Mouse (Mus musculus): ENCODE results near the gene Patl2. TPM values are rescaled to one million over a fixed set of nuclear protein-coding genes. Genes with fewer than 3 reads are reported as not detected.

The Patl2 gene
- polyA plus RNA-seq, 1 experiment from 2014 or later = 0.04 TPM

DNA sequence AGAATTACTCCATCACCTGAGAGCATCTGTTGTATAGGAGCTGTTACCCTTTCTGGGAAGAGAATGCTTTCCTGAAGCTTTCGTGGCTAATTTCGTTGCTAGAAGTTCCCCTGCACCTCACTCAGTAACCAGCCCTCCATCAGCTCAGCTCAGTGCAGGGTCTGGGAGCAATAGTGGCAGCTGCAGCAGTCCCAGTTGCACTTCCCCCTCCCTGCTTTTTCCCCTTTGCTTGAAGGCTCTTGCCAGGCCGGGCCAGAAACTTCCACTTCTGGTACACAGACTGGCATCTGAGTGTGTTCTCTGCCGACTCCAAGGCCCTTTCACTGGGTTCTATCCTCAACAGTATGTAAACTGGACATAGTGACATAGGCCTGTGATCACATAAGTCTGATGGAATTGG, 903 bp downstream of the Patl2 start:
- 82% methylated on average over 4 of the region's 4 CpGs for WGBS
- H3K4me3 ChIP-seq (replicated peaks; ENCODE audit: low read depth, low read length) = no peak overlapping the region
- H3K9me3 ChIP-seq (replicated peaks; ENCODE audit: low read length) = no peaks in the 10 kb centered on the region
- H3K27ac ChIP-seq = no peak overlapping the region
- H3K4me2 ChIP-seq (ENCODE audit: low read length) = no peak overlapping the region
- DNase-seq (ENCODE audit: low spot score) (no peak), ATAC-seq (replicated peaks; ENCODE audit: low FRiP score, low read depth) (no peak)
- TF ChIP-seq CTCF (IDR thresholded peaks at IDR 0.05; ENCODE audit: low read depth) = no peak
- no peaks in the 10 kb centered on the region for H3K4me1 ChIP-seq (replicated peaks; ENCODE audit: insufficient read depth, low read length)
- no peaks in the 10 kb centered on the region for H3K36me3 ChIP-seq (ENCODE audit: insufficient read depth, low read length)
- H3K9ac ChIP-seq (ENCODE audit: low read depth, low read length) = no peak overlapping the region
- no peaks in the 10 kb centered on the region for H3K27me3 ChIP-seq (ENCODE audit: insufficient read depth, low read length)

DNA sequence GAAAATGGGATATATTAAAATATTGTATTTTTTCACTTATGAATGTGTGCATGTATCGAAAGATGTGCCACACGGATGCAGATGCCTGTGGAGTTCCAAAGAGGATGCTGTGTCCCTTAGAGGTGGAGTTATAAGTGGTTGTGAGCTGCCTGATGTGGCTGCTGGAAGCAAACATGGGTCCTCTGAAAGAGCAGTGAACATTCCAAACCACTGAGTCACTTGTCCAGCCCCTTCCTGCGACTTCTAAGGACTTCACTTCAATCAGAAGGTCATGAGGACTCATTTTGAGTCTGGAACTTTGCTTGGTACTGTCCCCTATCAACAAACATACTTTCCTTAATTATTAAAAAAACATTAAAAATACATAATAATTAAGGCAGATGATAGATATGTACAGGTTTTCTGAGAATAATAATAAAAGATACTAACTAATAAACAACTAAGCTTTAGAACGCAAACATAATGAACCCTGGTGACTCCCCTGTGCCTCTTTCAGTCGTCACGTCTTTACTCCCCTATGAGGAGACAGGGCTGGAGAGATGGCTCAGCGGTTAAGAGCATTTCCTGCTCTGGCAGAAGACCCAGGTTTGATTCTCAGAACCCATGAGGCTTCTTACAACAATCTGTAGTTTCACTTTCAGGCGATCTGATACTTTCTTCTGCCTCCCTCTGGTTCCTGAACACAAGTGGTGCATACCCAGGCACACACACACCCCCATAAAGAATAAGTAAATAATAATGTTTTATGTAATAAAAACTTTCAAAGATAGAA, 5.8 kb downstream of the Patl2 start:
- Histone ChIP-seq H3K36me3 (ENCODE audit: insufficient read depth, low read length) (no peaks in the 10 kb centered on the region), H3K9ac (ENCODE audit: low read depth, low read length) (no peak overlapping the region), H3K27ac (no peak overlapping the region), H3K4me2 (ENCODE audit: low read length) (no peak overlapping the region), H3K4me1 (replicated peaks; ENCODE audit: insufficient read depth, low read length) (no peaks in the 10 kb centered on the region), H3K4me3 (replicated peaks; ENCODE audit: low read depth, low read length) (no peak overlapping the region), H3K27me3 (ENCODE audit: insufficient read depth, low read length) (no peaks in the 10 kb centered on the region), H3K9me3 (replicated peaks; ENCODE audit: low read length) (no peaks in the 10 kb centered on the region)
- ATAC-seq (replicated peaks; ENCODE audit: low FRiP score, low read depth) = no peak
- TF ChIP-seq CTCF (IDR thresholded peaks at IDR 0.05; ENCODE audit: low read depth) = no peak
- no peak for DNase-seq (ENCODE audit: low spot score)
- 66% methylated on average over 8 of the region's 8 CpGs for WGBS

DNA sequence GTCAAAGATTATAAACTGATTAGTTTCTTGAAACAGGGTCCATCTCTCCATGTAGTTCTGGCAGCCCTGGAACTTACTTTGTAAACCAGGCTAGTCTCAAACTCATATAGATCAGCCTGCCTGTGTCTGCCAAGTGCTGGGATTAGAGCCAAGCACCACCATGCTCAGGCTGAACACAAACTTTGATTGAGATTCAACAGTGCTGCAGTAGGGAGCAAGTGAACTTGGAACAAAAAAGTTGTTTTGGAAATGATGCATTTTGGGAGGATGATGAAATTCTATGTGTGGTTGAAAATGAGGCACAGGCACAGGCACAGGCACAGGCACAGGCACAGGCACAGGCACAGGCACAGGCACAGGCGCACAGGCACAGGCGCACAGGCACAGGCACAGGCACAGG, 13.8 kb downstream of the Patl2 start:
- TF ChIP-seq CTCF (IDR thresholded peaks at IDR 0.05; ENCODE audit: low read depth) = no peak
- H3K9ac ChIP-seq (ENCODE audit: low read depth, low read length) = no peak overlapping the region
- ATAC-seq (replicated peaks; ENCODE audit: low FRiP score, low read depth) (no peak), DNase-seq (ENCODE audit: low spot score) (no peak)
- H3K4me1 ChIP-seq (replicated peaks; ENCODE audit: insufficient read depth, low read length) = no peaks in the 10 kb centered on the region
- H3K4me3 ChIP-seq (replicated peaks; ENCODE audit: low read depth, low read length) = no peak overlapping the region
- H3K4me2 ChIP-seq (ENCODE audit: low read length) = no peak overlapping the region
- WGBS = 95% methylated on average over 2 of the region's 2 CpGs
- H3K27ac ChIP-seq = no peak overlapping the region
- no peaks in the 10 kb centered on the region for H3K27me3 ChIP-seq (ENCODE audit: insufficient read depth, low read length)
- no peaks in the 10 kb centered on the region for H3K36me3 ChIP-seq (ENCODE audit: insufficient read depth, low read length)
- H3K9me3 ChIP-seq (replicated peaks; ENCODE audit: low read length) = no peaks in the 10 kb centered on the region

DNA sequence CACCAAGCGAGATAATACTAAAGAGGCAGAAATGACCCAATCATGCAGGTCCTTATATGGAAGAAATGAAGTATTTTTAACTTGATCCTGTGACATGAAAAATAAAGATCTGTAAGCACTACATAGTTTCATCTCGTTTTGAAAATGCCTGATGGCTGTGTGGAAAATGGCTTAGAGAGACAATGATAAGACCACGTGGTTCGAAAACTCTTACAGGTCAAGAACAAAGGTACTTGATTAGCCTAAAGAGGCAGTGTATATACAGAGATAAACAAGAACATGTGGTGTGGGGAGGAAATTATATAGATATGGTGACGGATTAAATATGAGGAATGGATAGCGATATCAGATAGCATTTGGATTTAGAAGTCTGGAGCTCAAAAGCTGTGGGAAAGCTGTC, 14.7 kb downstream of the Patl2 start:
- H3K9me3 ChIP-seq (replicated peaks; ENCODE audit: low read length) = no peaks in the 10 kb centered on the region
- no peaks in the 10 kb centered on the region for H3K4me1 ChIP-seq (replicated peaks; ENCODE audit: insufficient read depth, low read length)
- H3K27me3 ChIP-seq (ENCODE audit: insufficient read depth, low read length) = no peaks in the 10 kb centered on the region
- no peak overlapping the region for H3K4me3 ChIP-seq (replicated peaks; ENCODE audit: low read depth, low read length)
- no peak overlapping the region for H3K4me2 ChIP-seq (ENCODE audit: low read length)
- no peak for DNase-seq (ENCODE audit: low spot score)
- H3K27ac ChIP-seq = no peak overlapping the region
- H3K9ac ChIP-seq (ENCODE audit: low read depth, low read length) = no peak overlapping the region
- ATAC-seq (replicated peaks; ENCODE audit: low FRiP score, low read depth) = no peak
- 83% methylated on average over 6 of the region's 6 CpGs for WGBS
- no peak for TF ChIP-seq CTCF (IDR thresholded peaks at IDR 0.05; ENCODE audit: low read depth)
- no peaks in the 10 kb centered on the region for H3K36me3 ChIP-seq (ENCODE audit: insufficient read depth, low read length)

DNA sequence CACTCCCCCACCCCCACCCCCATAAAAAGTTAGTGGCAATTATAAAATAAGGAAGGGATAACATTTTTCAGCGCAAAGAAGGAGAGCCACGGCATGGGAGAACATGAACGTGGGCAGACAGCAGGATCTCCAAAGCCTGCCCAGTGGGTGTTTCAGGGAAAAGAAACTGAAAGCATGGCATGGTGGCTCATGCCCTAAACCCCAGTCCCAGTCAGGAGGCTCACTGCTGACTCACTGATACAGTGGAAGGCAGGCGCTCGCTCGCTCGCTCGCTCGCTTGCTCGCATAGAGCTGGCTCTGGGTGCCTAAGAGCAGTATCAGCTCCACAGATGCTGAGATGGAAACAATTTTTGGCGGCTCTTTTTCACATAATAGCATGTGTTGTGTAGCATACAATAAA, 21.7 kb downstream of the Patl2 start:
- Histone ChIP-seq H3K9ac (ENCODE audit: low read depth, low read length) (no peak overlapping the region), H3K4me3 (replicated peaks; ENCODE audit: low read depth, low read length) (no peak overlapping the region), H3K36me3 (ENCODE audit: insufficient read depth, low read length) (no peaks in the 10 kb centered on the region), H3K9me3 (replicated peaks; ENCODE audit: low read length) (no peaks in the 10 kb centered on the region), H3K27ac (no peak overlapping the region), H3K4me1 (replicated peaks; ENCODE audit: insufficient read depth, low read length) (no peaks in the 10 kb centered on the region), H3K27me3 (ENCODE audit: insufficient read depth, low read length) (no peaks in the 10 kb centered on the region), H3K4me2 (ENCODE audit: low read length) (no peak overlapping the region)
- DNase-seq (ENCODE audit: low spot score) (no peak), ATAC-seq (replicated peaks; ENCODE audit: low FRiP score, low read depth) (no peak)
- no peak for TF ChIP-seq CTCF (IDR thresholded peaks at IDR 0.05; ENCODE audit: low read depth)
- WGBS = 89% methylated on average over 11 of the region's 11 CpGs

DNA sequence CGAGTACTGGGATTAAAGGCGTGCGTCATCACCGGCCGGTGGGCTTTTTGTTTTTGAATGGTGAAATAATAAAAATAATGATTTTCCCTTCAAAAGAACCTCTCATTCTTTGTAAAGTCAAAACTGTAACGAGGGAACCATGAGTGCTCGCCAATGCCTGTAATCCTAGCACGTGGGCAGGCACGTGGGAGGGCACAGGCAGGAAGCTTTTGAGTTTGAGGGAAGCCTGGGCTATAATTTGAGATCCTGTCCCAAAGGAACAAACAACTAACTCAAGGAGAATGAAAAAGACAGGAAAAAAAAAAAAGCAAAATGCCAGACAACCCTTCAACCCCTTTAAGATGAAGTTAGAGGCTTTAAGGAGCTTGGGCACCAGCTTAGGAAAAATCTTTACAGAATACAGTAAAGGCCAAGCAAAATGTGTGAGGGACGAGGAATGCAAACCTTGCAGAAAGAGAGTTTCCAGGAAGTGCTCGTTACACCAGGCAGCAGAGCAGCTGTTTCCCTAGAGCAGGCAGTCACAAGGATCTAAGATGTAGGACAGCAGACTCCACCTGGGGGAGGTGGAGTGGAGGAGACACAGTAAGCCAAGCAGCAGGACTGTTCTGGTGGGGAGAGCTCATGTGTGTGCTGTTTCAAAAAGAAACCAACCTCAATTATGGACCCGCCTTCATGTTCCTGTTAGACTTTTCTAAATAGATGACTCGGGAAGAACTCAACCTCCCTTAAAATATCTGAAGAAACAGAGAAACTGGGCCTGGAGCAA, 22.4 kb downstream of the Patl2 start:
- Histone ChIP-seq H3K4me2 (ENCODE audit: low read length) (no peak overlapping the region), H3K36me3 (ENCODE audit: insufficient read depth, low read length) (no peaks in the 10 kb centered on the region), H3K4me3 (replicated peaks; ENCODE audit: low read depth, low read length) (no peak overlapping the region), H3K9me3 (replicated peaks; ENCODE audit: low read length) (no peaks in the 10 kb centered on the region), H3K27me3 (ENCODE audit: insufficient read depth, low read length) (no peaks in the 10 kb centered on the region), H3K27ac (no peak overlapping the region), H3K4me1 (replicated peaks; ENCODE audit: insufficient read depth, low read length) (no peaks in the 10 kb centered on the region), H3K9ac (ENCODE audit: low read depth, low read length) (no peak overlapping the region)
- TF ChIP-seq CTCF (IDR thresholded peaks at IDR 0.05; ENCODE audit: low read depth) = no peak
- whole genome bisulfite sequencing = 54% methylated on average over 13 of the region's 13 CpGs
- ATAC-seq (replicated peaks; ENCODE audit: low FRiP score, low read depth) = no peak
- DNase-seq (ENCODE audit: low spot score) = peak; percentile 32

Measured in kidney, postnatal 0 days (tissue).